Mouse (Mus musculus): Measurements from ENCODE around the gene Col19a1.

Gene Col19a1

DNA sequence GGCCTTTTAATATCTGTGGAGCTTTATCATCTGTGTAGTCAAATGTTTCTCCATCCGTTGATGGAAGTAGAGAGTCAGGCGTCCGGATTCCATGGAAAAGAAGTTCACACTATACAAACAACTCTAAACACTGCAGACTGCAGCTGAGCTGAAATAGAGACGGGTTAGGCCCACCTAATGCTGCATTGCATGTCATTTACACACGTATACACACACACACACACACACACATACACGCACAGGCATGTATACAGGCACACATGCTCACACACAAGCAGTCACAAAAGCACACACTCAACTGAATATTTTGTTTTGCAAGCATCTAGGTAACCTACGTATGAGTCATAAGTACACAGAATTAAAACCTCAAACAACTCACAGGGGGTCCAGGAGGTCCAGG lies 284.2 kb downstream of the Col19a1 start:
- DNase-seq: no peak

- DNase-seq: peak; percentile 47 to 54
Observed at GRCm38 (mm10) chr1:24302674-24303073, 284.6 kb downstream of the Col19a1 start.

DNA sequence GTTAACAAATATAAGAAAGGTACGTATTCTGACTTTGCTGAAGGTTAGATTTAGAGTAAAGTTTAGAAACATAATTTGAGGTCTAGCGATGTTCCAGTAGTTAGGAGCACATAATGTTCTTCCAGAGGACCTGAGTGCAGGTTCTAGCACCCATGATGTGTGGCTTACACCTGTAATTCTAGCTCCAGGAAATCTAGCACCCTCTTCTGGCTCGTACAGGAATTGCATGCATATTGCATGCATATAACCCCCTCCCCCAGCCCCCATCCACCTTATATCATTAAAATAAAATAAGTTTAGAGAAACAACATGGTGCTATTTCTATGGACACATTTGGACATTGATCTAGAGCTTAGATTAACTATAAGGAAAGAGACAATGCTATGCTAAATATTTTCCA lies 286.6 kb downstream of the Col19a1 start:
- no peak for DNase-seq

DNA sequence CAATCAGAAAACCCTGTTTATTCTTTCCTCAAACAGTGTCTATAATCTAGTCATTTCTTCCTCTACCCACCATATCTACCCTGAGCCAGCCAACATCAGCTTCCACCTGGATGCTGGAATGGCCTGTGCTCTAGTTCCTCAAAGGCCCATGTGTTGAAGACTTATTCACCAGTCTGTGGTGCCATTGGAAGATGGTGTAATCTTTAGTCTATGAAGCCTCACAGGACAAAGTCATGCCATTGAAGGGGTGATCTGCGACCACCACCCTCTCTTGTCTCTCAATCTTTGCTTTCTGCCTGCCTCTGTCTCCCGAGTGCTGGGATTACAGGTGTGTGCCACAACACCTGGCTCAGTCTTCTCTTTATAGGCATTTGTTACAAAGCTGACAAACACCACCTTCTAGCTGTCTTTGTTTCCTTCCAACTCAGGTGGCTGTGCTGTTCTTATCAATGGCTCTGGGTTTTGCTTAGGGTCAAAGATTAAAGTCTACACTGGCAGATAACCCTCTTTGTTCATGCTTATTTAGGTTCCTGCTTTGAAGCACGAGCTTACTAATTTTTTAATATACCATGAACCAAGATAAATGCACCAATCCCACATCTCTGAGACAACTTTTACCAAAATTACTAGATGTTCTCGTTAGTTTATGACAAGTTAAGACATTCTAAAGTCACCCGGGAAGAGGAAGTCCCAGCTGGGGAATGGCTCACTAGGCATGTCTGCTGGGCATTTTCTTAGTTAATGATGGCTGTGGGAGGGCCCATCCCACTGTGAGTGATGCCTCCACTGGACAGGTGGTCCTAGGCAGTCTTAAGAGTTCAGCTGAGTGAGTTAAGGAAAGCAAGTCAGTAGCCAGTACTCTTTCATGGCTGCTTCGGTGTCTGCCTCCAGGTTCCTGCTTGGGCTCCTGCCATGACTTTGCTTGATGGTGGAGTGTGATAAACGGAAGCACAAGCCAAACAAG lies 292.0 kb downstream of the Col19a1 start:
- DNase-seq: no peak

- no peak for DNase-seq
Observed at GRCm38 (mm10) chr1:24292515-24292914, 294.8 kb downstream of the Col19a1 start.

GRCm38 (mm10) chr1:24286360-24286759 lies 300.9 kb downstream of the Col19a1 start:
- no peak for DNase-seq

DNA sequence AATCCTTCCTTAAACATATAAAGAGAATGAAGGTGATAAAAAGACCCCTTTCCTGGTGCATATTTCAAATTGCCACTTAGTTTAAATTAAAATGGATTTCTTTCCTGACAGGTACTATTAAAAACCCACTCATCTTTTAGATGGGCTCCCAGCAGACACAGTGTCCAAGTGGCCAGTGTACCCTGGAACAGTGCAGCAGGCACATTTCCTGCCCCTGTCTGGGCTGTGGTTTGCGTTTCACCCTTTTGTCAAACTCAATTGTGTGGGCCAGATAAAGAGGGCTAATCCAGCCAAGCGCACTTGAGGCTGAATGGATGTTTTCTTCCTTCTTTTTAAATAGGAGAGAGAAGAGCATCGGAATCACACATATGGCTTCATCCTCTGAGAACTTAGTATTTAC lies 320.2 kb downstream of the Col19a1 start:
- DNase-seq: no peak

GRCm38 (mm10) chr1:24261181-24261580 lies 326.1 kb downstream of the Col19a1 start:
- no peak for DNase-seq

- DNase-seq: no peak
Observed at GRCm38 (mm10) chr1:24259419-24259818, 327.9 kb downstream of the Col19a1 start.

DNA sequence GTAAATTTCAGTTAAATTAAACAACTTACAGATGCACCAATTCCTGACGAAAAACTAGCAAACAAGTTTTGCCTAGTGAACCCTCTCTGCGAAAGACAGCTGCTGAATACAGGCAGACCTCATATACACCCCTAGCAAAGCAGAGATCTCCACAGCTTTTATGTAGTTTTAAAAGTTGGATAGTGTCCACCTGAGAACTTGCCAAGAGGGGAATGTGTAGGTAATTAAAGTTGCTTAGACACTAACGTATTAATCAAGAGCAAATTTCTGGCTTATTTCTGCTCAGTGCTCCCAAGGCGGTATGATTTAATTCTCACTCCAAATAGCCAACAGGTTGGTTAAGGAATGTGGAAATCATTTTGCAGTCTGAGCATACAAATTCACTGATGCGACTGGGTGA lies 329.3 kb downstream of the Col19a1 start:
- DNase-seq: no peak

DNA sequence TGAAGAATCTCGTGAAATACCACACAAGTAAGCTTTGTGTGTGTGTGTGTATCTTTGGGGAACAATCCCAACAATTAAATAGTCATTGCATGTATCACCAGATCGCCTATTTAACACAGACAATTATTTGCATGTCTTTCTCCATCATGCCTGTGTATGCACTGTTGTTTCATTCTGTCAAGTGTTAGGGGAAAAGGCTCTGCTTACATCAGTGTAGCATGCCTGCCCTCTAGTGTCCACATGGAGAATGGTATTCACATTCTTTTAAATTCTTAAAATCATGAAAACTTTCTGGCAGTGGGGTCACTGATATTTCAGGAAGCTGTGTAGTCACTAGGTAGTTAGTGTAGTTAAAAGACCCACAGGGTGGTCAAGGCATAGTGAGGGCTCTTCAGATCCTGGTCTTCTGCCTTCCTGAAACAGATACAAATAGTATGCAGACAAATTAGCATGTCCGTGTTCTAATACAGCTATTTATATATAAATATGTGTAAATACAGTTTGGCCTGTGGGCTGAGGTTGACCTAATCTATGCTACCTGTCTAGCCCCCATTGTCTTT lies 338.1 kb downstream of the Col19a1 start:
- DNase-seq: peak in 1 of 2 experiments; percentile 40

GRCm38 (mm10) chr1:24248294-24249104 lies 338.8 kb downstream of the Col19a1 start:
- DNase-seq: no peak

DNA sequence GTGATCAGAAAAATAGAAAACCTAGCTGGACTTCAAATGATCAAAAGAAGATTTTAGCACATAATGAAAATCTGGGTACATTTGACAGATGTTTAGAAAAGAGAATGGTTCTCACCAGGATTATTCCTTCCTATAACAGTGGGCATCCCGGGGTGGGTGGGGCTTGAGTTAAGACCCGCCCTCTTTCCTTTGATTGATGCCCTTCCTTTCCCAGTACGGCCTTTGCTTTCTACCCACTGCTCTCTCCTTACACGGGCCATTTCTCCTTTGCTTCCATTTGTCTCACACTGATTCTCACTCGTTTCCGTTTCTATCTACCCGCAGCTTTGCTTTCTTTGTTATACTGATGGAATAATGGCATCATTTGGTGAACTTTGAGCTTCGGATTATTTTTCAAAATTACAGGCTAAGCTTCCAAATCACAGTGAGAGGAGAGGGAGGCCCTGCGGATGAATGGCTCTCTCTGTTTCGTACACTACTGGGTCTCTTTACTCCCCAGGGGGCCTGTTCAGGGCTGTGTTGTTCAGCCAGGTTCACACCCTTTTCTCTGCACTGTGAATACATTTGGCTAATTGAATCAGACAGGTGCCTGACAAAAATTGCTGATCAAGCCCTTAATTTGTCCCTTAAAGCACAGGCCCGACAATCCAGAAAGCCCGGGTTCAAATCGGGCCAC lies 341.4 kb downstream of the Col19a1 start:
- DNase-seq: no peak

DNA sequence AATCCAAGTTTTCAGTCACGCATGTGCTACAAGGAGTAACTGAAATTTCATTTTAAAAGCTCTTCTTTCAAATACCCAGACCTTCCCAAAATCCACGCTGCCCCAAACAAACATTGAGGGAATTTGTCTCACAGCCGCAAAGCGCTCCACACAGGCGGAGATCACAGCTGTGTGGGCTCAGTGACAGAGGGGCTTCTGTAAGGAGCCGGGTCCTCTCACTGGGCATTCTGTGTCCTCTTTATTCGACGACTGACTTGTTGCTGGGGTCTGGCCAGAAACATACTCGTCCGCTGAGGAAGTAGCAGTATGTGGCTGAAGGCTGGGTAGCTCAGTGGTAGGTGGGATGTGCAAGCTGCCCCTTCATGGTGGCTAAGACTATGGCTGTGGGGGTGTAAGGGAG lies 342.3 kb downstream of the Col19a1 start:
- DNase-seq: no peak

DNA sequence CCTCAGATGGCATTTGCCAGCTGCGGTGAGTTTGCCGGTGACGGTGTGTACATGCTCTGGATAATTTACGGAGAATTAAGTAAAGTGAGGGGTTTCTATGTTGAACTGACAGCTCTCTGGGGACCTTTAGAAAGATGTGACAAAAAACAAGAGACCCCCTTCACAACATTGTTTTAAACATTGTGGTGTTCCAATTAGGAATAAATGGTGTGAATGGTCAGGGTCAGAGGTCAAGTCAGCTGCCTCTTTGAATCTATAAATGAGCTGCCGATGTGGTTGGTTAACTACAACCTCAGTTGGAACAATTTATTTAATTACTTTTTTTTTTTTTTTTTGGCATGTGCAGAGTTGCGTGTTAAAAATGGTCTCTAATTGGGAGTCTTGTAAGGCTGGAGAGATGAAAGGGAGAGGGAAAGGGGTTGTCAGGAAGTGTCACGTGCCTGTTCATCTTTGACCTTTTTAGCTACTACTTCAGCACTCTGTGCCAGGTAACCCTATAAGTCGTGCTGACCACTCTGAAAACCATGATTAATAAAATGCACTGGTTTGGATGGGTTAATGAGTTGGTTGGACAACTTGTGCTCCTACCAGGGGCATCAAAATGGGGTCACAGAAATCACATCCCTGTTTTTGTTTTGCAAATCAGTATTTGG lies 347.1 kb downstream of the Col19a1 start:
- DNase-seq: no peak

DNA sequence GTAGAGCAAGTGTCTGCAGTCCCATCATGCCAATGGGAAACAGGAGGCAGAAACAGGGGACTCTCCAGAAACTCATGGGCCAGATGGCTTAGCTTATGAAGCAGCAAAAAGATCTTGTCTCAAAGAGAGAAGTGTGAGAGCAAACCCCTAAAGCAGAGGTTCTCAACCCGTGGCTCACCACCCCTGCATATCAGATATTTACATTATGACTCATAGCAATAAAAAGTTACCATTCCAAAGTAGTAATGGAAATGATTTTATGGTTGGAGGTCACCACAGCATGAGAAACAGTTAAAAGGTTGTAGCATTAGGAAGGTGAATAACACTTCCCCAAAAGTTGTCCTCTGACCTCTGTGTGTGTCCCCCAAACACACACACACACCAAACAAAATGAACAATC lies 350.9 kb downstream of the Col19a1 start:
- DNase-seq: no peak

DNA sequence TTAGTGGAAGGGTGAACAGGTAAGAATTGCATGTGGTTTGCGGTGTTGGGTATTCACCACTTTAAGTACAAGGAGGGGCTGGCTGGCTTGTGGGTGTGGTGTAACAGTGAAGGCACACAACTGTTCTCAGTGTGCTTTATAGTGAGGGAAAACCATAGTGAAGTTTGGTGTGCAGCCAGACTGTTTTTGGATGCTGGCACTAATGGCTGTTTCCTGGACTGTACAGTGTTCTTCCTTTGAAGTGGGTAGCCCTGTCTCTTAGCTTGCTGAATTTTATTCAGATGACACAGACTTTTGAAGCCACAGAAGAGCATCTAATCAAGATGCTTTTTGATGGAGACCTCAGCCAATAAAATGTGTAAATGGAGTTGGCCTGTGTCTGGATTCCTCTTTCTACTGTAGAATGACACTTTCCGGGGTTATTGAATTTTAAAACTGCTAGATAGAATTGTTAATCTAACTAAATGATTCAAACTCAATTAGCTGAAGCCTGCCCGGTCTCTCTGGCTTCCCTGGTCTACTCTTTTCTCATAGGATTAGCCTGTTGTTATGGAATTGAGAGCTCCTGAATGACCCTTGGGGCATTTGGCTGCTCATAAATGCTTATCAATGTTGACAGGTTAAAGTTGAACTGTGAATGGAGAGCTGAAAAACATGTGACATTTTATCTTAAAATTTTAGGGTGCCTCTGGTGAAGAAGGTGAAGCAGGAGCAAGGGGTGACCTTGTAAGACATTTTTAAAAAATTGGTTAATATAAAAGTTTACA lies 355.6 kb downstream of the Col19a1 start:
- no peak for DNase-seq

DNA sequence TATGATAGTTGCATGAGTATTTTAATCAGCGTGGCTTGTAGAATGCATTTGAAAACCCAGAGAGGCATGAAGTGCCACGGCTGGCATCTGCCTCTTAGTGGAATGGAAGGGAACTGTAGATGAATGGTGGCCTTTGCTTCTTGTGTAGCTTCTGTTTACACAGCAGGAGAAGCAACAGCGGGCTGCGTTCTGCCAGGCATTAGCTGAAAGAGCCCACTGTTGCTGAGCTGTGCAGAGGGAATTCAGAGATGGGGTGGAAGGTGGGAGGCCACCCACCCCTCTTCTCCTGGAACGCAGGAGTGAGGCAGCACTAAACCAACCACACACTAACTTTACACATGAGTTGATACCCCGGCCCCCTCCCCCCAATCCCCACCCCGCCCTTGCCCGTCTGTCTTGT lies 356.8 kb downstream of the Col19a1 start:
- DNase-seq: no peak

- no peak for DNase-seq
Observed at GRCm38 (mm10) chr1:24229552-24229951, 357.7 kb downstream of the Col19a1 start.

- no peak for DNase-seq
Observed at GRCm38 (mm10) chr1:24226941-24227711, 360.1 kb downstream of the Col19a1 start.

Data from kidney, postnatal 25 days (tissue).